Mouse (Mus musculus) ES-Bruce4 (cell line): ENCODE results near the gene Nid2. TPM values are rescaled to one million over a fixed set of nuclear protein-coding genes. Genes with fewer than 3 reads are reported as not detected.

ENCODE experiments used
- H3K27ac ChIP-seq: 2 replicates; pipeline ENCODE4 v1.5.1; 2012; ENCODE audit warnings: low read length, inconsistent platforms; ENCODE audit not compliant: insufficient read depth
- H3K27me3 ChIP-seq: 2 replicates; pipeline ENCODE4 v1.6.1; 2012; ENCODE audit warnings: mild to moderate bottlenecking, low read length, inconsistent platforms; ENCODE audit not compliant: control insufficient read depth, poor library complexity, insufficient read depth, severe bottlenecking
- H3K36me3 ChIP-seq: 2 replicates; pipeline ENCODE4 v1.6.1; 2012; ENCODE audit warnings: inconsistent platforms, mild to moderate bottlenecking, low read length, moderate library complexity; ENCODE audit not compliant: control insufficient read depth, poor library complexity, insufficient read depth, severe bottlenecking
- H3K4me1 ChIP-seq: one replicate; pipeline ENCODE4 v1.8.1; 2011; ENCODE audit warnings: low read length; ENCODE audit not compliant: control insufficient read depth, insufficient read depth
- H3K4me3 ChIP-seq: 2 replicates; pipeline ENCODE4 v1.5.1; 2011; ENCODE audit warnings: low read depth, mild to moderate bottlenecking, low read length
- H3K9ac ChIP-seq: 2 replicates; pipeline ENCODE4 v1.6.1; 2012; ENCODE audit warnings: low read depth, mild to moderate bottlenecking, inconsistent platforms; ENCODE audit not compliant: poor library complexity, severe bottlenecking
- H3K9me3 ChIP-seq: replicated peaks from 2 replicates; pipeline ENCODE4 v1.6.1; 2012; ENCODE audit warnings: mild to moderate bottlenecking, low read length, inconsistent platforms; ENCODE audit not compliant: control insufficient read depth, poor library complexity, insufficient read depth, severe bottlenecking
- CTCF ChIP-seq: IDR thresholded peaks from one replicate; pipeline ENCODE4 v1.8.1; 2011; ENCODE audit warnings: low read depth, low read length
- EP300 ChIP-seq: IDR thresholded peaks from 2 replicates; pipeline ENCODE4 v1.6.1; 2011; ENCODE audit warnings: low read depth, low read length; ENCODE audit not compliant: insufficient read depth
- POLR2A ChIP-seq: IDR thresholded peaks from one replicate; pipeline ENCODE4 v1.8.1; 2011; ENCODE audit warnings: low read length; ENCODE audit not compliant: insufficient read depth
- polyA plus RNA-seq: library from polyadenylated mRNA; stranded (reverse); fragments of >200 nt; gene quantifications from 2 replicates; pipeline ENCODE4 v1.2.4, GENCODE M21; 2011; ENCODE audit warnings: low read depth; ENCODE audit not compliant: missing spikeins, insufficient read depth, insufficient read length

Gene Nid2
- polyA plus RNA-seq, 1 experiment = 125 TPM

DNA sequence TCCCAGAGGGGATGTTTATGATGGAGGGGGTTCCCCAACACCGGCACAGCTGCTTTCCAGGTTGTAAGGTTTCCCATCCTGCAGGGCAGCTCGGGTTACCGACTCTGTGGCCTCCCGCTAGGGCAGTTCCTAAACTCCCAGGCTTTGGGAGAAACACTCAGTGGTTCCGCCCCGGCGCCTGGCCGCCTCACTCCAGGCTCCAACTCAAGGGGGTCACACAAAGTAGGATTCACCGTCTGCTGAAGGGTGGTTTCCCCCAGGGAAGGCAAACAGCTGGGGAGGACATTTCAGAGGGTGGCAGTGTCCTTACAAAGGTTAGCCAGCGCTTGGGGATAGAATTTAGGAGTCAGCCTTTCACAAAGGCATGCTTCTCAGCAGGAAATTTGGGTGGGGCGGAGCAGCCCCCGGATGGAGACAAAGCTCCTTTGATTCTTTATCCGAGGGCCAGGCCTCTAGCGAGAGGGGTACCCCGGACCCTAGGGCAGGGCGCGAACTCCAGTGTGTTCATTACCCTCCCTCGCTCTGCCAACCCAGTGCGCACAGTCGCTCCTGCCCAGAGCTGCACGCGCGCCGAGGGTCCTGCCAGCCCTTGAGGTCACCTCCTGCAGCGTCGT is 547 bp upstream of the Nid2 start:
- H3K4me1 ChIP-seq = peaks cover 2% of the 10 kb centered on the region
- H3K27me3 ChIP-seq = no peaks in the 10 kb centered on the region
- peak overlapping the region; percentile 96 for H3K27ac ChIP-seq
- no peaks in the 10 kb centered on the region for H3K9me3 ChIP-seq
- H3K4me3 ChIP-seq = peak overlapping the region; percentile 79
- TF ChIP-seq POLR2A = no peak
- peak; percentile 93 for TF ChIP-seq EP300
- TF ChIP-seq CTCF = no peak
- H3K9ac ChIP-seq = peak overlapping the region; percentile 59
- peaks cover 5% of the 10 kb centered on the region; the same call in 1 of the 2 replicates for H3K36me3 ChIP-seq

DNA sequence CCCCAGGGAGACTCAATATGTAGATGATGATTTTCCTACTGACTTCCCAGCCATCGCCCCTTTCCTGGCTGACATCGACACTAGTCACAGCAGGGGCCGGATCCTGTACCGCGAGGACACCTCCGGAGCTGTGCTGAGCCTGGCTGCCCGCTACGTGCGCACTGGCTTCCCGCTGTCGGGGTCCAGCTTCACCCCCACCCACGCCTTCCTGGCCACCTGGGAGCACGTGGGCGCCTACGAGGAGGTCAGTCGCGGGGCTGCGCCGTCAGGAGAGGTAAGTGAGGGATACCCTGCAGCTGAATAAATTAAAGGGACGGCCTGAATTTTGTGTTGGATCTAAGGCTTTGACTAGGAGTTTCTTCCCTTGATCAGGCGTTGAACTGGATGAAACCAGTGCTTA is 1.2 kb downstream of the Nid2 start:
- H3K36me3 ChIP-seq = peaks cover 9% of the 10 kb centered on the region
- no peak overlapping the region for H3K27ac ChIP-seq
- H3K4me1 ChIP-seq = peaks cover 2% of the 10 kb centered on the region

GRCm38 (mm10) chr14:19759277-19760193 is 8.5 kb downstream of the Nid2 start:
- TF ChIP-seq CTCF (no peak), EP300 (no peak), POLR2A (no peak)
- H3K9me3 ChIP-seq = no peaks in the 10 kb centered on the region
- H3K9ac ChIP-seq = no peak overlapping the region
- no peak overlapping the region for H3K27ac ChIP-seq
- H3K4me3 ChIP-seq = no peak overlapping the region
- H3K27me3 ChIP-seq = no peaks in the 10 kb centered on the region
- peaks cover 18% of the 10 kb centered on the region for H3K36me3 ChIP-seq
- peaks cover 9% of the 10 kb centered on the region for H3K4me1 ChIP-seq

More for the DNA sequence above, 1.2 kb downstream of the Nid2 start:
- peak overlapping the region; percentile 59 for H3K9ac ChIP-seq
- TF ChIP-seq EP300 (peak; percentile 78), POLR2A (no peak)
- H3K27me3 ChIP-seq = no peaks in the 10 kb centered on the region
- H3K9me3 ChIP-seq = no peaks in the 10 kb centered on the region
- H3K4me3 ChIP-seq = peak overlapping the region; percentile 79

- peaks cover 30% of the 10 kb centered on the region for H3K36me3 ChIP-seq
- peaks cover 6% of the 10 kb centered on the region for H3K4me1 ChIP-seq
- no peak overlapping the region for H3K27ac ChIP-seq
Measured at GRCm38 (mm10) chr14:19760721-19761120, 9.7 kb downstream of the Nid2 start.

GRCm38 (mm10) chr14:19762014-19762413 is 10.9 kb downstream of the Nid2 start:
- H3K9me3 ChIP-seq = no peaks in the 10 kb centered on the region
- no peak overlapping the region for H3K27ac ChIP-seq
- H3K9ac ChIP-seq = no peak overlapping the region
- TF ChIP-seq EP300 (peak; percentile 70; the same call in 1 of the 2 replicates), CTCF (no peak)
- H3K36me3 ChIP-seq = peaks cover 31% of the 10 kb centered on the region
- no peaks in the 10 kb centered on the region for H3K27me3 ChIP-seq
- H3K4me1 ChIP-seq = peaks cover 6% of the 10 kb centered on the region
- H3K4me3 ChIP-seq = no peak overlapping the region

More at GRCm38 (mm10) chr14:19760721-19761120, 9.7 kb downstream of the Nid2 start:
- no peaks in the 10 kb centered on the region for H3K9me3 ChIP-seq
- H3K4me3 ChIP-seq = no peak overlapping the region
- H3K27me3 ChIP-seq = no peaks in the 10 kb centered on the region
- no peak overlapping the region for H3K9ac ChIP-seq
- TF ChIP-seq CTCF (no peak), POLR2A (no peak), EP300 (no peak)

GRCm38 (mm10) chr14:19763527-19763926 is 12.5 kb downstream of the Nid2 start:
- no peak overlapping the region for H3K27ac ChIP-seq
- no peaks in the 10 kb centered on the region for H3K9me3 ChIP-seq
- no peaks in the 10 kb centered on the region for H3K27me3 ChIP-seq
- TF ChIP-seq EP300 (no peak), CTCF (no peak), POLR2A (no peak)
- H3K4me1 ChIP-seq = peaks cover 5% of the 10 kb centered on the region
- no peak overlapping the region for H3K4me3 ChIP-seq
- peaks cover 36% of the 10 kb centered on the region for H3K36me3 ChIP-seq
- no peak overlapping the region for H3K9ac ChIP-seq
